Mouse (Mus musculus): ENCODE results near the gene Iqcf6. TPM values are rescaled to one million over a fixed set of nuclear protein-coding genes. Genes with fewer than 3 reads are reported as not detected.

Gene Iqcf6
- total and polyA plus RNA-seq, 3 experiments: not detected

DNA sequence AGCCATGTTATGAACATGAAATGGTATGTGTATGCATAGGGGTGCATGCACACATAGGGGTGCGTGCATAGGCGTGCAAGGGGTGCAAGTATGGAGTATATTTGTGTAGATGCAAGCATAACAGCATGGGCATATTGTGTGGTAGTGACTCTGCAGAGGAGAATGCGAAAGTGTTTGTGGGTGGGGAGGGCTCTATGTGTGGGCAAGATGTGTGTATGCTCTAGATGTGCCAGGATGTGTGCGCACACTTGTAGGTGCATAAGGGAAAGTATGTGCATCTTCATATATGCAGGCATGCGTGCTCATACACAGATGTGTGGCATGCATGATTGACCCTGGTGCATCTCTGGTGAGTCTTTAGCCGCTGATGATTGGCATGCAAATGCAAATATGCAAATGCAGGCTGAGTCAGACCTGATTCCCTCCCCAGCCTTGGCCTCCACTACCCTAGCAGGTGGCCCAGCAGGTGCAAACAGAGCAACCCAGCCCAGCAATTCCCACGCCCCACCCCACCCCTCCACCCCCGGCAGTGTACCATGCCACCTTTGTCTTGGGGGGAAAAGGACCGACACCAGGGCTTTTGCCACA, 19.4 kb downstream of the Iqcf6 start:
- DNase-seq (ENCODE audit: extremely low read depth): peak; percentile 65
- Histone ChIP-seq H3K4me2 (ENCODE audit: insufficient read depth, low read depth, poor library complexity, severe bottlenecking) (no peak overlapping the region), H3K36me3 (replicated peaks in 1 of 2; ENCODE audit: control insufficient read depth in 1 of 2, insufficient read depth in 1 of 2, low read length in 1 of 2) (no peaks in the 10 kb centered on the region), H3K9me3 (replicated peaks; ENCODE audit: low read length) (peaks cover 22% of the 10 kb centered on the region), H3K4me1 (ENCODE audit: control insufficient read depth in 1 of 2, insufficient read depth in 2 of 2) (peaks cover 11 to 12% of the 10 kb centered on the region in 2 experiments), H3K9ac (ENCODE audit: insufficient read depth, low read depth) (no peak overlapping the region), H3K4me3 (replicated peaks in 1 of 3; ENCODE audit: low read depth in 2 of 3, low read length in 2 of 3, poor library complexity in 1 of 3) (no peak overlapping the region), H3K27ac (ENCODE audit: insufficient read depth, low read depth) (no peak overlapping the region), H3K79me2 (replicated peaks; ENCODE audit: control insufficient read depth, extremely low read depth, insufficient read depth, poor library complexity, severe bottlenecking) (no peaks in the 10 kb centered on the region), H3K27me3 (replicated peaks) (peaks cover 62% of the 10 kb centered on the region)
- dilution Hi-C loops (cut with MboI; ENCODE audit: extremely low pct_ligation_motif_present, extremely low pct_unique_long_range_greater_than_20kb, low sequenced_read_pairs) (no loop called here), in situ Hi-C loops (cut with MboI; ENCODE audit: low pct_ligation_motif_present, low pct_unique_long_range_greater_than_20kb, low sequenced_read_pairs) (no loop called here)
- TF ChIP-seq SIN3A (IDR thresholded peaks at IDR 0.05; ENCODE audit: low read length) (no peak), ETS1 (conservative IDR thresholded peaks at IDR 0.05; ENCODE audit: low read depth, low read length) (peak; percentile 65), MAFK (IDR thresholded peaks at IDR 0.05; ENCODE audit: insufficient replicate concordance, low read length) (no peak), EP300 (IDR thresholded peaks at IDR 0.05; ENCODE audit: low read length) (peak; percentile 69), ZKSCAN1 (IDR thresholded peaks at IDR 0.05; ENCODE audit: borderline replicate concordance, low read depth, low read length) (no peak), BHLHE40 (IDR thresholded peaks at IDR 0.05; ENCODE audit: low read depth, low read length) (peak; percentile 92), TCF12 (IDR thresholded peaks at IDR 0.05; ENCODE audit: low read depth, low read length) (peak; percentile 90)

DNA sequence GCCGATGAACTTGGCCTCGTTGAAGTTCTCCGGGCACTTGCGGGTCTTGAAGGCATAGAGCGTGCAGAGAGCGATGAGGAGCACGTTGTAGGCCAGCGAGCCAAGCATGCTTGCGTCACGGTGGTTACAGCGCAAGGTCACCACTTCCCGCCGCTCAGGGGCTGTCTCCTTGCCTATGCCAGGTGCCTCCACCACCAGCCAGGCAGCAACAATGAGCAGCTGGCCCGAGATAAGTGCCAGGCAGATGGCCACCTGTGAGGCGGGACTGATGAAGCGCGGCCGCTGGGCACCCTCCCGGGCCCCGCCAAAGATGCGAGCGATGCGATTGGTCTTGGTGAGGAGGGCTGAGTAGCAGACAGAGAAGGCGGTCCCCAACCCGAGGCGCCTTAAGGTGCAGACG, 20.8 kb downstream of the Iqcf6 start:
- Histone ChIP-seq H3K79me2 (replicated peaks; ENCODE audit: control insufficient read depth, extremely low read depth, insufficient read depth, poor library complexity, severe bottlenecking) (no peaks in the 10 kb centered on the region), H3K36me3 (replicated peaks in 1 of 2; ENCODE audit: control insufficient read depth in 1 of 2, insufficient read depth in 1 of 2, low read length in 1 of 2) (no peaks in the 10 kb centered on the region), H3K4me3 (replicated peaks in 1 of 3; ENCODE audit: low read depth in 2 of 3, low read length in 2 of 3, poor library complexity in 1 of 3) (no peak overlapping the region), H3K9me3 (replicated peaks; ENCODE audit: low read length) (peaks cover 22% of the 10 kb centered on the region), H3K9ac (ENCODE audit: insufficient read depth, low read depth) (no peak overlapping the region), H3K4me2 (ENCODE audit: insufficient read depth, low read depth, poor library complexity, severe bottlenecking) (no peak overlapping the region), H3K27ac (ENCODE audit: insufficient read depth, low read depth) (no peak overlapping the region), H3K4me1 (ENCODE audit: control insufficient read depth in 1 of 2, insufficient read depth in 2 of 2) (peaks cover 11 to 12% of the 10 kb centered on the region in 2 experiments), H3K27me3 (replicated peaks) (peaks cover 56% of the 10 kb centered on the region)
- dilution Hi-C loops (cut with MboI; ENCODE audit: extremely low pct_ligation_motif_present, extremely low pct_unique_long_range_greater_than_20kb, low sequenced_read_pairs): no loop called here
- no peak for DNase-seq (ENCODE audit: extremely low read depth)
- in situ Hi-C loops (cut with MboI; ENCODE audit: low pct_ligation_motif_present, low pct_unique_long_range_greater_than_20kb, low sequenced_read_pairs): no loop called here
- TF ChIP-seq ZKSCAN1 (IDR thresholded peaks at IDR 0.05; ENCODE audit: borderline replicate concordance, low read depth, low read length): no peak
- no peak for TF ChIP-seq JUND (conservative IDR thresholded peaks at IDR 0.05; ENCODE audit: low read depth, low read length)
- TF ChIP-seq ZC3H11A (IDR thresholded peaks at IDR 0.05; ENCODE audit: low read depth, low read length): no peak
- TF ChIP-seq NELFE (IDR thresholded peaks at IDR 0.05; ENCODE audit: low read depth, low read length): no peak
- no peak for TF ChIP-seq UBTF (IDR thresholded peaks at IDR 0.05; ENCODE audit: low read depth, low read length)
- no peak for TF ChIP-seq GABPA (IDR thresholded peaks at IDR 0.05; ENCODE audit: insufficient replicate concordance, low read depth, low read length)
- TF ChIP-seq HCFC1 (IDR thresholded peaks at IDR 0.05; ENCODE audit: low read depth, low read length): no peak
- no peak for TF ChIP-seq MYC (IDR thresholded peaks at IDR 0.05; ENCODE audit: low read depth, low read length)
- no peak for TF ChIP-seq SIN3A (IDR thresholded peaks at IDR 0.05; ENCODE audit: low read length)
- no peak for TF ChIP-seq MAX (IDR thresholded peaks at IDR 0.05; ENCODE audit: low read length)
- no peak for TF ChIP-seq IRF4 (IDR thresholded peaks at IDR 0.05; ENCODE audit: low read depth, low read length)
- no peak for TF ChIP-seq ZNF384 (IDR thresholded peaks at IDR 0.05; ENCODE audit: low read depth, low read length)
- TF ChIP-seq ETS1 (conservative IDR thresholded peaks at IDR 0.05; ENCODE audit: low read depth, low read length): no peak
- no peak for TF ChIP-seq MXI1 (IDR thresholded peaks at IDR 0.05; ENCODE audit: low read depth, low read length)
- no peak for TF ChIP-seq BHLHE40 (IDR thresholded peaks at IDR 0.05; ENCODE audit: low read depth, low read length)

All from CH12.LX (cell line).